Mouse (Mus musculus) CD8-positive naive resting alpha-beta T cell, adult 2 months (primary cell): ENCODE results near the gene Zfp383.
"Not testable (repeated sequence)": the region's sequence is repeated elsewhere in the genome, so short reads cannot be mapped to it uniquely, and the experiment has no call there.

Experiments
- DNase-seq, 2 experiments: peaks; one replicate each; pipeline ENCODE4 v3.0.0; 2022; ENCODE audit warnings: low read depth in 2 of 2, low spot score in 2 of 2

Zfp383 gene

GRCm38 (mm10) chr7:29908130-29908950 is at the start of gene Zfp383:
TSS of gene Zfp383 (plus strand) at chr7:29908223.
- DNase-seq, result peak; percentile 55 to 76

DNA sequence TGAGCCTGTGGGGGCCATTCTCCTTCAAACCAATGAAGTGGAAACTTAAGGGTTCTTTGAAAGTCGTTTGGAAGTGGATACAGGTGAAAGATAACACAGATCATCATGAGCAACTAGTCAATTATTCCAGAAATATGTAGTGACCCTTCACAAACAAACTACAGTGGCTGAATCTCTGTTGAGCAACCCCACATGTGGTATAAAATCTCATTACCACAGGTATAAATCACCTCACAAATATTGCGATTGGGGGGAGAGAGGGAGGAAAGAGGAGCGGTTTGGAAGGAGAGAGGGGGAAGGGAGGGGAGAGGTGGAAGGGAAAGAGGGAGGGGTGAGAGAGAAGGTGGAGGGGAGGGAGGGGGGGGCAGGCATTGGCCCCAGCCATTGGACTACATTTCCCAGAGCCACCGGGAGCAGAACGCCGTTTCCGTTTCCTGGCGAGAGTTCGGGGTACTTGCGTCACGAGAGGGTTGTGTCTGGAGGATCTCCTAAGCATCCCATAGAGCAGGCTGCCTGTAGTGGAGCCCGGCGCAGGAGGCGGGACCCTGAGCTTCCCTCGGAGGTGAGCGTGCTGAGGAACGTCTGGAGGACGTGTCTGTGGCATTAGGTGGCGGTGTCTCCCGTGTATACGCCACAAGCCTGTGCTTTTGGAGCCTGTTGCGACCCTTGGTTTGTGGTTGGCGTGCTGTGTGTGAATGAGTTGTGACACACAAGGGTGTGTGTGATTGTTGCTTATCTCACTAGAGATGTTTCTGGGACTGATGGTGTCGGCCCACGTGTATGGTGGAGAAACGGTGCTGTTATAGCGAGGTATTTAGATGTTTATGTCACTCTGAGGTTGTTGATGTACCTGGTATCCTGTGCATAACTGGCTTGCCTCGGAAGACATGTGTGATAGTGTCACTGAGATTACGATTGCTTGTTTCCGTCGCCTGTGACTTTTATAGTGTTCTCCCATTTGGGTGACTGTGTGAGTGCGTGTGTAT is 48.2 kb upstream of the Zfp383 start, which contains the start of gene Zfp420:
Zfp420 (plus strand) TSS at position 448 of the 986 bp plus-strand sequence.
- peak; percentile 73 to 77 for DNase-seq

GRCm38 (mm10) chr7:29861660-29862059 is 46.4 kb upstream of the Zfp383 start:
- DNase-seq, result no peak

DNA sequence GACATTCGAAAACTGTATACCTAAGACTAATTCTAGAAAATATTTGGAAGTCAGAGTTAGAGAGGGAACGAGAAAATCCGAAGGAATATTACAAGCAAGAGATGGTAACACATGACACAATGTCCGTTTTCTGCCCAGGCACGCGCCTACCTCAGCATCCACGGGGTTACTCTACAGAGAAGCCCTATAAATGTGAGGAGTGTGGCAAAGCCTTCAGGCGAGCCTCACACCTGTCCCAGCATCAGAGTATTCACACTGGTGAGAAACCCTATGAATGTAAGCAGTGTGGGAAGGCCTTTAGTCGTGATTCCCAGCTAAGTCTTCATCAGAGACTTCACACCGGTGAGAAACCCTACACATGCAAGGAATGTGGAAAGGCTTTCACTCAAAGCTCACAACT is 33.8 kb upstream of the Zfp383 start:
- no peak for DNase-seq

DNA sequence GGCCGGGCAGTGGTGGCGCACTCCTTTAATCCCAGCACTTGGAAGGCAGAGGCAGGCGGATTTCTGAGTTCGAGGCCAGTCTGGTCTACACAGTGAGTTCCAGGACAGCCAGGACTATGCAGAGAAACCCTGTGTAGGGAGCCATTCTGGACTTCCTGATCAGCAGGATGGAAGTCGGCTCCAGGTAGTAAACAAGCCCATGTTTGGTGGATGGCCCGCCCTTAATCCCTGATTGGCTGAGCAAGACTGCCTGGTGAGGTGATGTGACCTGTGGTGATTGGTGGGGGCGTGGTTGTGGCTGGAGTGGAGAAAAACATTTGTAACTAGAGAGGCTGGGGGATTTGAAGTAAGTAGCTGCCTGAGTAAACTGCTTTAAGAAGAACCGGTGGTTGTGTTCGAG is 30.5 kb upstream of the Zfp383 start:
- not testable (repeated sequence) for DNase-seq

DNA sequence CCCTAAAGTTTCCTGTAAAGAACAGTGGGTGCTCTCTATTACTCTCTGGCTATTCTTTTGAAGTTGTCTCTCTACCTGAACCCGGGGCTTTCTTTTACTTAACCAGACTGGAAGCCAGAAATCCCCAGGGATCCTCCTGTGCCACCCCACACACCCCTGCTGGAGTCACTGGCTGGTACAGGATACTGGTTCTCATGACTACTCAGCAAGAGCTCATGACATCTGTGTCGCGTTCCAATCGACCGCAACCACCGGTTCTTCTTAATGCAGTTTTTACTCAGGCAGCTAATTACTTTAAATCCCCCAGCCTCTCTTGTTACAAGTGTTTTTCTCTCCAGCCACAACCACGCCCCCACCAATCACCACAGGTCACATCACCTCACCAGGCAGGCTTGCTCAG is 28.0 kb upstream of the Zfp383 start:
- DNase-seq, result no peak

GRCm38 (mm10) chr7:29880916-29881315 is 27.1 kb upstream of the Zfp383 start:
- DNase-seq, result no peak

DNA sequence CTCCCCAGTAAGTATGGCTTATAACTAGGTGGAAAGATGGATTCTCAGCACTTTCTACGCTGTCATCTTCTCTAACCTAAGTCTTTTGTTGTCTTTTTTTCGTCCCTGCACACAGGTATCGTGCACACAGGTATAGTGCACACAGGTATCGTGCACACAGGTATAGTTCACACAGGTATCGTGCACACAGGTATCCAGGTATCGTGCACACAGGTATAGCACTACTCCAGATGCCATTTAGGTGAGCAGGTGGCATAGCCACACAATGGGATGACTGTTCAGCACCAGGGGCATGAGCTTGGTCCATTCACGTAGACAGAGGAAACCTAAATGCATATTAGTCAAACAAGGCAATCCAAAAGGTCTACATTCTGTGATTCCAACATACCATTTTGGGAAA is 17.5 kb upstream of the Zfp383 start:
- DNase-seq, result no peak

DNA sequence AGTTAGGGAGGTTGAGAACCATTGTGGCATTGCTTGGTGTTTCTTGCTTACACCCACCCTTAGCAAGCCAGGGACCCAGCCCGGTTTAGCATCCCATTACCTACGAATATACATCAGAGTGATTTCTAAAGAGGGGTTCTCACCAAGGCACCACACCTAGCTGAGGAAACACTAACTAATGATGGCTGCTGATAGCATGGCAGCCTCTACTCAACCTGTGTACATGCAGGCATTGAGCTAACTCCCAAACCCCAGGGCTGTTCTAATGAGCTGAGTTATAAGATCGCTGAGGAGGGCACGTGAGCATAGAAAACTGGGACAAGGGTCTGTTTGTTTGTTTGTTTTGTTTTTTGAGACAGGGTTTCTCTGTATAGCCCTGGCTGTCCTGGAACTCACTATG is 15.3 kb upstream of the Zfp383 start:
- no peak for DNase-seq

- no peak for DNase-seq
Observed at GRCm38 (mm10) chr7:29898351-29898750, 9.7 kb upstream of the Zfp383 start.

GRCm38 (mm10) chr7:29904101-29904500 is 3.9 kb upstream of the Zfp383 start:
- no peak for DNase-seq

DNA sequence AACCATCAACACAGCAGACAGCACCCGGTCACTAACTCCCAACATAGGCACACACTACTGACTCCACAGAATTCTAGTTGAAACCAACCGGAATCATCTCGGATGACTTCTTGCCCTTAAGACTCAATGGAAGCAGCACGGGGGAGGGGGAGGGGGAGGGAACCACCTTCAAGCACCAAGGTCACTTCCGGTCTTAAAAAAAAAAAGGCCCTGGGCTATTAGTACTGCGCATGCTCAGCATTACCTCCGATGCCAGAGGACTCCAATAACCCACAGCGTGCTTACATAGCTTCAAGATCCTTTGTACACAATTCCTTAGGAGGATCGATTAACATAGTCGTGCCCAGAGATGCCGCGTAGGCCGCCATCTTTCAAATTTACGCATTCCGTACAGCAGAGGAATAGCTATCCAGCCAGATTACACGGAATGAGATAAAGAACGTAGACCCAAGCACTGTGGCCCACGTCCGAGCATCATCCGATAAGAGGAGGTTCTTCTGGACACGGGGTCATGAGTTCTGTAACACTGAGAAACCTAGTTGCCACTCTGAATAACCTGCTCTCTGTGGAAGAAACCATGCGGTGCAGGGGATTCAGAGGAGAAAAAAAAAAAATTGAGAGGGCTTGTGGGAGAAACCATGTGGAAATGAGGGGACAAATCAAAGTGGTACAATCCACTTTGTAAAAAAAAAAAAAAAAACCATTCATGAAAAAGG is 1.9 kb upstream of the Zfp383 start, which contains the start of gene Zfp27:
Zfp27 (minus strand) TSS at position 607 of the 716 bp plus-strand sequence.
- peak; percentile 35 to 50 for DNase-seq

DNA sequence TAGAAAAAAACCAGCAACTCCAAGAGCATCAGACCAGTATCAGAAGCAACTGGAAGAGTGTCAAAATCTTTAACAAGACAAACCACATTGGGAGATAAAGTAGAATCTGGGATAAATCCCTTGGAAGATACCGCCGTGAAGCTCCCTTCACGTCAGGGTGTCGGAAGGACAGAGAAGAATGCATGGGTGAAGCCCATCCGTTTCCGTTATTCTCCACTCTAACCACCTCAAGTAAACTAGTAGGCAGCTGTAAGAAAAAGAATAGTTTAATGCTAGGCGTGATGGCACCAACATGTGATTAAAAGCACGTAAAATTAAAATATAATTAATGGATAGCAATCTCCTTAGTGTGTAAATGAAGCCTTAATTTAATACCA is 1.4 kb upstream of the Zfp383 start:
- no peak for DNase-seq

DNA sequence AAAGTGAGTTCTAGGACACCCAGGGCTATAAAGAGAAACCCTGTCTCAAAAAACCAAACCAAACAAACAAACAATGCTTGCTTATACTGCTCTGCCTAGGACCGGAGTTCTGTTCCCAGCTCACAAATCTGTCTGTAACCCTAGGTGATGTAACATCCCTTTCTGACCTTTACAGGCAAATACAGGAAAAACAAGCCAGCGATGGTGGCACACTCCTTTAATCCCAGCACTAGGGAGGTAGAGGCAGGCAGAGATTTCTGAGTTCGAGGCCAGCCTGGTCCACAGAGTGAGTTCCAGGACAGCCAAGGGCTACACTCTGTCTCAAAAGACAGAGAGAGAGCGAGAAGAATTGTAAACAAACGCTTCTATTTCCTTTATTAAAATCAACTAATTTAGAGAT is 817 bp upstream of the Zfp383 start:
- DNase-seq, result no peak

- no peak for DNase-seq
Observed at GRCm38 (mm10) chr7:29910252-29910651, 2.2 kb downstream of the Zfp383 start.

GRCm38 (mm10) chr7:29912172-29912571 is 4.1 kb downstream of the Zfp383 start:
- DNase-seq, result no peak

GRCm38 (mm10) chr7:29917371-29918061 is 9.5 kb downstream of the Zfp383 start:
- no peak for DNase-seq

GRCm38 (mm10) chr7:29918062-29918453 is 10.0 kb downstream of the Zfp383 start:
- no peak for DNase-seq

GRCm38 (mm10) chr7:29921439-29922093 is 13.5 kb downstream of the Zfp383 start:
- no peak for DNase-seq

DNA sequence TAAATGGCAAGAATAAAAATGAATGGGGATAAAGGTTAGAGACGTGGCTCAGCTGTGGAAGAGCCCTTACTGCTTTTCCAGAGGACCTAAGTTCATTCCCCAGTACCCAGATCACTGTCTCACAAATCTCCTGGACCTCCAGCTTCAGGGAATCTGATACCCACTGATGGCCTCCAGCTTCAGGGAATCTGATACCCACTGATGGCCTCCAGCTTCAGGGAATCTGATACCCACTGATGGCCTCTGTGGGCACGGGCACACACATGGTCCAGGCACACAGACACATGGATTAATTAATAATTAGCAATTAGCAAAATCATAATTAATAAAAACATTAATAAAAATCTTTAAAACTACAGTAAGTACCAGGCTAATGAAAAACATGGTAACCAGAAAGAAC is 14.8 kb downstream of the Zfp383 start:
- DNase-seq, result no peak
